Mouse (Mus musculus) neural tube, embryonic 14.5 days (tissue): ENCODE results near the gene Gpr132. TPM values are rescaled to one million over a fixed set of nuclear protein-coding genes. Genes with fewer than 3 reads are reported as not detected.

Source experiments
- ATAC-seq: fragments of 200-750 bp; cut with Nextera tagmentation; 2 replicates; pipeline ENCODE4 v1.8.0; 2017; ENCODE audit warnings: low read depth, mild to moderate bottlenecking, moderate TSS enrichment, moderate library complexity
- H3K27ac ChIP-seq: fragments of 300-500 bp; sonication (generic); 2 replicates; pipeline ENCODE4 v1.5.1; 2014; ENCODE audit warnings: low read depth, mild to moderate bottlenecking, control low read depth, low read length, moderate library complexity, mixed read lengths
- H3K27me3 ChIP-seq: fragments of 300-500 bp; sonication (generic); 2 replicates; pipeline ENCODE4 v1.6.1; 2014; ENCODE audit warnings: low read length; ENCODE audit not compliant: control insufficient read depth, insufficient read depth
- H3K36me3 ChIP-seq: fragments of 300-500 bp; sonication (generic); 2 replicates; pipeline ENCODE4 v1.6.1; 2014; ENCODE audit warnings: low read length, mixed read lengths; ENCODE audit not compliant: control insufficient read depth, insufficient read depth
- H3K4me1 ChIP-seq: fragments of 300-500 bp; sonication (generic); 2 replicates; pipeline ENCODE4 v1.6.1; 2014; ENCODE audit warnings: low read length; ENCODE audit not compliant: control insufficient read depth, insufficient read depth
- H3K4me2 ChIP-seq: fragments of 300-500 bp; sonication (generic); 2 replicates; pipeline ENCODE4 v1.6.1; 2014; ENCODE audit warnings: mild to moderate bottlenecking, low read depth, low read length, control low read depth
- H3K4me3 ChIP-seq: fragments of 300-500 bp; sonication (generic); 2 replicates; pipeline ENCODE4 v1.5.1; 2014; ENCODE audit warnings: low read depth, low read length, control low read depth, mixed read lengths
- H3K9ac ChIP-seq: fragments of 300-500 bp; sonication (generic); replicated peaks from 2 replicates; pipeline ENCODE4 v1.6.1; 2014; ENCODE audit warnings: low read depth, mild to moderate bottlenecking, control low read depth, low read length, mixed read lengths
- H3K9me3 ChIP-seq: fragments of 300-500 bp; sonication (generic); 2 replicates; pipeline ENCODE4 v1.6.1; 2016; ENCODE audit warnings: low read length; ENCODE audit not compliant: control insufficient read depth
- WGBS: fragments of 180-500 bp; shearing (Covaris S2); extraction: QIAGEN DNeasy Blood & Tissue Kit; methylation state at CpG from one replicate; pipeline ENCODE4 v1.1.7; 2014; 5-methylcytosine and 5-hydroxymethylcytosine counted together
- polyA plus RNA-seq: library from polyadenylated mRNA; unstranded; fragments of >200 nt; fragmentation: Nextera tagmentation; extraction: Ambion mirVana; gene quantifications from 2 replicates; pipeline ENCODE4 v1.2.1, GENCODE M21; 2014

Gpr132 gene
- polyA plus RNA-seq, 1 experiment from 2014 or later = not detected

DNA sequence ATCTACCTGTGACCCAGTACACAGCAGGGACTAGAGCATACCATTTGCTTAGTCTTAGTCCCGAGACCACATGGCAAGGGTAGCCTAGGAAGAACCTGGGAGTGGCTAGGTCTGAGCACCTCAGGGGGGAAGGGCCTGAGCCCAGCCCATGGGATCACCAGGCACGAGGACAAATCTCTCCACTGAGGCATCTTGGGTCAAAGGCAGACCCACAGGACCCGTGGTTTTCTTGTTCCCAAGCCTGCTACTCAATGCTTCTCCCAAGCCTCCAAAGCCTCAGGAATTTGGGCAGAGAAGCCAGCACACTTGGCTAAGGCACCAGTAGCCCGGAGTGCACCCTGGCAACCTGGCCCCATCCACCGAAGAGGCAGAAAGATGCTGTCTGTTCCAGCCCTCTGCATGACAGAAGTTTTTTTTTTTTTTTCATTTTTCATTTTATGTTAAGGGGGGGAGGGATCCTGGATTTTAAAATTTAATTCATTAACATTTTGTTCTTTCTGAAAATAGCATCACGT, 13.3 kb upstream of the Gpr132 start:
- Histone ChIP-seq H3K9ac (no peak overlapping the region), H3K4me2 (no peak overlapping the region), H3K36me3 (no peaks in the 10 kb centered on the region), H3K27me3 (peaks cover 26% of the 10 kb centered on the region), H3K27ac (no peak overlapping the region), H3K4me3 (no peak overlapping the region), H3K4me1 (peaks cover 5% of the 10 kb centered on the region), H3K9me3 (no peaks in the 10 kb centered on the region)
- no peak for ATAC-seq
- WGBS = 69% methylated on average over 6 of the region's 6 CpGs

GRCm38 (mm10) chr12:112880661-112881060, 12.6 kb upstream of the Gpr132 start:
- no peak overlapping the region for H3K9ac ChIP-seq
- no peak overlapping the region for H3K4me2 ChIP-seq
- no peak overlapping the region for H3K4me3 ChIP-seq
- 80% methylated on average over 4 of the region's 4 CpGs for WGBS
- no peaks in the 10 kb centered on the region for H3K36me3 ChIP-seq
- ATAC-seq = no peak
- peaks cover 5% of the 10 kb centered on the region for H3K4me1 ChIP-seq
- no peak overlapping the region for H3K27ac ChIP-seq
- H3K27me3 ChIP-seq = peaks cover 32% of the 10 kb centered on the region
- no peaks in the 10 kb centered on the region for H3K9me3 ChIP-seq

- 84% methylated on average over 5 of the region's 5 CpGs for WGBS
- no peak for ATAC-seq
- no peak overlapping the region for H3K27ac ChIP-seq
- H3K9me3 ChIP-seq = no peaks in the 10 kb centered on the region
- H3K27me3 ChIP-seq = peaks cover 41% of the 10 kb centered on the region
- H3K4me3 ChIP-seq = no peak overlapping the region
- H3K9ac ChIP-seq = no peak overlapping the region
- H3K4me1 ChIP-seq = peaks cover 5% of the 10 kb centered on the region
- no peak overlapping the region for H3K4me2 ChIP-seq
- no peaks in the 10 kb centered on the region for H3K36me3 ChIP-seq
Observed at GRCm38 (mm10) chr12:112879731-112880130, 11.7 kb upstream of the Gpr132 start.

- peaks cover 5% of the 10 kb centered on the region for H3K4me1 ChIP-seq
- peak overlapping the region; percentile 51 for H3K4me2 ChIP-seq
- no peaks in the 10 kb centered on the region for H3K9me3 ChIP-seq
- ATAC-seq = no peak
- H3K27me3 ChIP-seq = peaks cover 50% of the 10 kb centered on the region
- WGBS = 1% methylated on average over 34 of the region's 37 CpGs
- H3K27ac ChIP-seq = no peak overlapping the region
- no peaks in the 10 kb centered on the region for H3K36me3 ChIP-seq
- H3K9ac ChIP-seq = peak overlapping the region; percentile 37; the same call in 1 of the 2 replicates
- H3K4me3 ChIP-seq = peak overlapping the region; percentile 26
Observed at GRCm38 (mm10) chr12:112877607-112878020, 9.6 kb upstream of the Gpr132 start.

GRCm38 (mm10) chr12:112877073-112877576, 9.1 kb upstream of the Gpr132 start:
- ATAC-seq = no peak
- H3K4me1 ChIP-seq = peaks cover 5% of the 10 kb centered on the region
- no peaks in the 10 kb centered on the region for H3K36me3 ChIP-seq
- no peak overlapping the region; the same call in 1 of the 2 replicates for H3K9ac ChIP-seq
- H3K9me3 ChIP-seq = no peaks in the 10 kb centered on the region
- peaks cover 50% of the 10 kb centered on the region for H3K27me3 ChIP-seq
- H3K4me3 ChIP-seq = peak overlapping the region; percentile 26
- H3K27ac ChIP-seq = no peak overlapping the region
- 6% methylated on average over 17 of the region's 17 CpGs for WGBS
- H3K4me2 ChIP-seq = peak overlapping the region; percentile 51

- Histone ChIP-seq H3K36me3 (no peaks in the 10 kb centered on the region), H3K9me3 (no peaks in the 10 kb centered on the region), H3K27ac (no peak overlapping the region), H3K27me3 (peaks cover 50% of the 10 kb centered on the region), H3K4me1 (peaks cover 5% of the 10 kb centered on the region), H3K9ac (no peak overlapping the region; the same call in 1 of the 2 replicates), H3K4me2 (no peak overlapping the region), H3K4me3 (no peak overlapping the region)
- 5% methylated on average over 28 of the region's 28 CpGs for WGBS
- peak; percentile 42 for ATAC-seq
Observed at GRCm38 (mm10) chr12:112876332-112877072, 8.5 kb upstream of the Gpr132 start.

- H3K9ac ChIP-seq = no peak overlapping the region
- H3K4me2 ChIP-seq = no peak overlapping the region
- H3K36me3 ChIP-seq = no peaks in the 10 kb centered on the region
- peaks cover 50% of the 10 kb centered on the region for H3K27me3 ChIP-seq
- ATAC-seq = peak; percentile 64
- H3K9me3 ChIP-seq = no peaks in the 10 kb centered on the region
- H3K27ac ChIP-seq = no peak overlapping the region
- H3K4me3 ChIP-seq = no peak overlapping the region
- H3K4me1 ChIP-seq = peaks cover 5% of the 10 kb centered on the region
- WGBS = 23% methylated on average over 16 of the region's 16 CpGs
Observed at GRCm38 (mm10) chr12:112875225-112876013, 7.4 kb upstream of the Gpr132 start.

DNA sequence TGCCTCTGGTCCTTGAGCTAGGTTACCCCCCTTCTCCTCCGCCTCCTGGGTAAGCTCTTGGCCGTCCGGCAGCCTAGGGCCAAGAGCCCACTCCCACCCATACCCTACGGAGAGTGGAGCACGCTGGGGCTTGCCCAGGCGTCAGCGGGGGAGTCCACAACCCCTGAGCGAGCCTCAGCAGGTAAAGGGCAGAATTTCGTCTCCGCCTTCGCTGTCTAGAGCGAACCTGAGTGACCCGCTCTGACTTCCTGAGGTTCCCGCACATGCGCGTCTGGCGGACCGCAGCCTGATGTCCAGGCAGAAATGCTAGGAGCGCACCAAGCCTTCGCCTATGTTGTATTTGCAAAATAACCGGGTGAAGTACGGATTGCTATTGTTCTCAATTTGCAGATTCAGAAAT, 6.2 kb upstream of the Gpr132 start:
- 14% methylated on average over 22 of the region's 22 CpGs for WGBS
- ATAC-seq = no peak
- Histone ChIP-seq H3K9ac (0 out of 2 replicates have a peak overlapping the region, but pooled peaks have one; percentile 12), H3K4me2 (peak overlapping the region; percentile 41; the same call in 1 of the 2 replicates), H3K4me3 (peak overlapping the region; percentile 24), H3K36me3 (no peaks in the 10 kb centered on the region), H3K27ac (no peak overlapping the region), H3K27me3 (peaks cover 50% of the 10 kb centered on the region), H3K9me3 (no peaks in the 10 kb centered on the region), H3K4me1 (peaks cover 5% of the 10 kb centered on the region)
